Mouse (Mus musculus) heart, adult 8-10 months (tissue): ENCODE data around the gene Ten1. TPM values are rescaled to one million over a fixed set of nuclear protein-coding genes. Genes with fewer than 3 reads are reported as not detected.

ENCODE experiments used
- DNase-seq: peaks from one replicate; pipeline ENCODE4 v3.0.0; 2022; ENCODE audit warnings: low spot score
- total RNA-seq, 4 experiments: library from RNA; stranded (reverse); gene quantifications; 2 replicates each; pipeline ENCODE4 v1.2.4; 2022

Ten1 gene
- total RNA-seq, 4 experiments from 2014 or later, result 10.1 to 15.1 (median 10.8) TPM

DNA sequence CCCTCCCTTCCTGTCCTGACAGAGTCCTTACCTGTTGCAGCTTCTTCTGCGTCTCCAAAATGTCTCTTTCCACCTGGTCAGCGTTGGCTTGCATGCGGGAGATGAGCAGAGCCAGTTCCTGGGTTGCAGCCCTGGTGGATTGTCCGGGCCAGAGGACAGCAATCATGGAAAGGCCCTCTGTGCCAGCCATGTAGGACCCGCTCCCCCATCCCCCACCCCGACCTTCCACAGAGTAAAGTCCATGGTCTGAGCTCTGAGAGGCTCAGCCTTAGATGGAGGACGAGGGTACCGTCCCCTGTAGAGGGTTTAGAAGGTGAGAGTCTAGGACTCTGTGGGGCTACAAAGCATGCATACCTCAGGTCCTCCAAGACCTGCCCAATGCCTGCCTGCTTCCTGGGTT lies 36.2 kb downstream of the Ten1 start:
- no peak for DNase-seq

DNA sequence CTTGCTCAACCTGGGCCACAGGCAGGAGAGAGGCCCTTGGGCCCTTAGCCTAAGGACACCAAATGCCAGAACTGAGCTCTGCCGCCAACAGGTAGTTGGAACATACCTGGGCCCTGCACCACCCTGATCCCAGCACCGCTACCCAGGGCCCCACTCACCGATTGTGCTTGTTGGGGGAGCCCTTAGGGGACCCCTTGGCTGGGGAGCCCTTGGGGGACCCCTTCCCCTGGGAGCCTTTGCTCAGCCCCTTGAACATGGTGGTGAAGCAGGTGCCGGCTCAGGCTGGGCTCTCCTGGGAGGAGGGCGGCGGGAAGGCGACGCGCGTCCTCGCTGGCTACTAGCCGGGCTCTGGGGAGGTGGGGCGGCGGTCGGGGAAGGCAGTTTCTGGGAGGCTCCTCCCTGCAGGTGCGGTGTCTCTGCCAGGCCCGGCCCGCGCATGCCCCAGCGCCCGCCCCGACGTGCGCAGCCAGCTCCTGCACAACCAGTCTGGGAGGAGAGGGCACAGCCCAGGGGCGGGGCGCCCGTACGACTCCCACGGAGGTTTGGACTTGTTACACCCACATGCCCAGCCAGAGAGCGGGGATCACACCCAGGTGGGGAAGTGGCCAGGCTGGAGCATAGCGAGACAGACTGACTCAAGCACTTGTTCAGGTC lies 39.2 kb downstream of the Ten1 start, which contains the start of gene Evpl:
Evpl (minus strand) TSS at position 336 of the 654 bp plus-strand sequence.
- no peak for DNase-seq

DNA sequence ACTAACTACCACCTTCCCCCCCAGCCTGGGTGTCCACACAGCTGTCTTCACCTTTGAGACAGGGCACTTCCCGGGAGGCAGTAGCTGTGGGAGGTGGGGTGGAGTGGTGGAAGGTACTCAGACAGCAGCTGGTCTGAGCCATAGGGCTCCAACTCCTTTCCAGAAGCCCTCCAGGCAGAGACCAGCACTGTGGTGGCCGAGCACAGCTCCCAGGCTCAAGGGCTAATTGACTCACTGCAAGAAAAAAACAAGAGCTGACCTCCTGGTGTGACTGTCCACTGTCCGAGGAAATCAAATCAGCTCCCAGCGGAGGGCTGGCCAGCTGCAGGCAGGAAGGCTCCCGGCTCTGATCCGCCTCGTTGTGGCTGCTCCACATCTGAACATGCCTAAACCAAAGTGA lies 41.1 kb downstream of the Ten1 start:
- DNase-seq, result no peak

DNA sequence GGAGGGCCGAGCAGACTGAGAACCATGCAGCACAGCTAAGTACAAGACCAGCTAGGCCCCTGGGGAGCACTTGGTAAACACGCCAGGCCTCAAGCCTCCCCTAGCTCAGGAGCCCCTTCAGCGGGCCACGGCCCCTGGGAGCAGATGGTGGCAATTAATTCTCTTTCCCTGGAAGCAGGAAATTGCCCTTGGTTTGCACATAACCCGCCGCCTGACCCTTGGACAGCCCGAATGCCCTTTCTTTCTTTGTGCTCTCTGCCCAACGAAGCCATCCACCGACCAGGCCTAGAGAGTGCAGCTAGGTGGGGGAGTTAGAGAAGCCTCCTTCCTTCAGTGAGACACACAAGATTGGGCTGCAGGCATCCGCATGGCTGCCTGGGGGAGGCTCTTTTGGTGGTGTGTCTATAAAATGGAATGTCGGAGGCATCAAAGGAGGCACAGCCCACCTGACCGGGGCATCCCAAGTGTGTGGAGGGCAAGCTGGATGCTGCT lies 43.1 kb downstream of the Ten1 start:
- no peak for DNase-seq

DNA sequence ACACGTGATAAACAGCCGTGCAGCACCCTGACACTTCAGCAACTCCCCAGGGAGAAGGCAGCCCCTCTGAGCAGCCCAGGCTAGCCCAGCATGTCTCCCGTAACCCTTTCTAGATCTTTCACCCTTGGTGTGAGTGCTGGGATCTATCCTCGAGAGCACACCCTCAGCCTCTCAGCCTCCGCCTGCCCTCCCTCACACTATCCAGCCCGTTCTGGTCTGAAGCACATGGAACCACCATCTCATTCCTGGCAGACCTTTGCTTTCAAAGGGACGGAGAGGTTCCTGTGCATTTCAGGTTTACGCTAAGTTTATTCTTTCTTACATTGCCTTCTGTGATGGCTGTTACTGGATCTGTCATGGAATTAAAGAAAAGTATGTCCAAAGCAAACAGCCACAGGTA lies 45.9 kb downstream of the Ten1 start:
- DNase-seq, result no peak

DNA sequence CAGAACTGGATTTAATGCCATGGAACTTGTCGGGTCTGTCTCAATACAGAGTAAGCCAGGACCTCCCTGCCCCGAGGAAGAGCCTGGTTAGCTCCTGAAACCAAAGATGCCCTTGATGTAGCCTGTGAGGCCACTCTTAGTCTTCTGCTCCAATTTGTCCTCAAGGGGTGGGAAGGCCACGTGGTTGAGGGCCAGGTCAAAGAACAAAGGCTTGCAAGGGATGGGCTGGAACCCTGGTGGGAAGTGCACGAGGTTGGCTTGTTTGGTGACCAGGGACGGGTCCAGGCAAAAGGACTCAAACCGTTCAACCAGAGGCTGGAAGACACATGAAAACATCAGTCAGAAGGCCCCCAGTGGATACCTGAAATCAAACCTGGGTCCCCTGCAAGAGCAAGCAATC lies 47.0 kb downstream of the Ten1 start:
- DNase-seq, result no peak

DNA sequence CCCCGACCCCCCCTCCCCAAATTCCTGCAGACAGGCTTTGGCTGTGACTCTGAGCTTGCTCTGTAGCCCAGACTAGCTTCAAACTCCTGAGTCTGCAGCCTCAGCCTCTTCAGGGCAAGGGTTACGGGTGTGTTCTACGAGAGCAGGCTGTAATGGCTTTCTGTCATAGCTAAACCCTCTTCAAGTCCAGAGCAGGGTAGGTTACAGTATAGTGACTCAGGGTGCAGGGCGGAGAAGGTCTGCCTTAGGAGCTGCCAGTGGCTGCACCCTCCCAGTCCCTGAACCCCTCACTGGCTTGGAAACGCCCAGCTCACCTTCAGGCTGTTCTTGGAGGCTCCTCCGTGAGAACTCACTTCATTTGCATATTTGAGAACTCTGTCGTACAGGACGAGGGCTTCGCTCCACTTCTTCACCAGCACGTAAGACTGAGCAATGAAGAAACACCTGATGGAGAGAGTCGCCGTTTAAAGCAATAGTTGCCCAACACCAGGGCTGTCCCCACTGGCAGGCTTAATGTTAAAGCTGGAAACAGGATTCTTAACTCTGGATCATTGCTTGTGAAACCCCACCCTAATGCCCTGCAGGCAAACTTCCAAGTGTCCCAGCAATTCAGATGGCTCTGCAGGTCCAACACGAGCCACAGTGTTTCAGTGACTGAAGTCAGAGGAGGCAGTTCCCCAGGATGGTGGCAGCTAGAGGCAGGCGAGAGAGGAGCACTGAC lies 49.0 kb downstream of the Ten1 start:
- no peak for DNase-seq

DNA sequence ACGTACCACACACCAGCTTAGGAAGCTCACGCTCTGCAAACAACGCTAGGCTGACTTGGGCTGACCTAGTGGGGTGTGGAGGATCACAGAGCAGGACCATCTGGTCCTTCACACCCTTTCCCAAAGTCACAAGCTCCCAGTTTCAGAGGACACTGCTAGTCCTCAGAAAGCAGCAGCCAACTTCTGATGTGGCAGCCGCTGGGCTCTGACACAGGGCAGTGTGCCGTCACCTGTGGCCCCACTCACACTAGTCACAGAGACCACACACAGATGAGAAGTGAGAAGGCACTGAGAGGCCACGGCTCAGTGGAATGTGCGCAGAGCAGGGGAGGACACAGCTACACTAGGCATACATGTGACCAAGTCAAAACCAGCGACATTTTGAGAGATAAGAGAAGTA lies 52.2 kb downstream of the Ten1 start:
- DNase-seq, result no peak

DNA sequence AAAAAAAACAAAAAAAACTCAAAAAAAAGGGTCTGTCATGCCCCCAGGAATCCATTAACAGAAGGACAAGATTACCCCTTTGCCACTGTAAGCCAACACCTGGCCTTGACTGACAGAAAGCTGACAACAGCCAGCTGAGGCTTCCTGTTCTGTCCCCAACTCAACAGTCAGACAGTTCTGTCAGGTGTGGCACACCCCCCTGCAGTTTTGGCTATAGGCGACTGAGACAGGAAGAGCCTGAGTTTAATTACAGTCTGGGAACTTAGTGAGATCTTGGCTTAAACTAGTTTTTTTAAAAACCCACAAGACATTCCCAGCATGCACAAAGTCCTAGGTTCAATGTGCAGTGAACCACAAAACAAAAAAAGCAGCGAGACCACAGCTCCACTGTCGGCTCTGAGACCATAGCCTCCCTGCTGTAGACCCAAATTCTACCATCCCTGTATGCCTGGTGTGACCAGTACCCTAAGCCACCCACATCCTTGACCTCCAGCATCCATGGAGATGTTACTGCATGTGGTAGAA lies 54.5 kb downstream of the Ten1 start:
- DNase-seq, result no peak

DNA sequence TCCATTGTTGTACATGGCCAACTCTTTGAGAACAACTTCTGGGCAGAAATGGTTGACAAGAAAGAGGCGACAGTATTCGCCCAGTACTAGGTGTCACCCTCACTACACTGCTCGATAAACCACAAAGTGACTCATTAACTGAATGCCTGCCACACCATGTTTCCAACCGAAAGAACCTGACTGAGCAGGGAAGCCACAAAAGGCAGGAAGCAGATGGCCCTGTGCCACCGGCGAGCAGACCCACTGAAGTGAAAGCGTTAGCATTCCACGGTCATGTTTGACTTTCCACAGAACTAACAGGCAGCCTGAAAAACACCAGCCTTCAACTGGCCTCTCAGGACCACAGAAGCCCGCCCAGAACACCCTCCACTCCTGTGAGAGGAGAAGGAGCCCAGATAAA lies 56.0 kb downstream of the Ten1 start:
- no peak for DNase-seq

DNA sequence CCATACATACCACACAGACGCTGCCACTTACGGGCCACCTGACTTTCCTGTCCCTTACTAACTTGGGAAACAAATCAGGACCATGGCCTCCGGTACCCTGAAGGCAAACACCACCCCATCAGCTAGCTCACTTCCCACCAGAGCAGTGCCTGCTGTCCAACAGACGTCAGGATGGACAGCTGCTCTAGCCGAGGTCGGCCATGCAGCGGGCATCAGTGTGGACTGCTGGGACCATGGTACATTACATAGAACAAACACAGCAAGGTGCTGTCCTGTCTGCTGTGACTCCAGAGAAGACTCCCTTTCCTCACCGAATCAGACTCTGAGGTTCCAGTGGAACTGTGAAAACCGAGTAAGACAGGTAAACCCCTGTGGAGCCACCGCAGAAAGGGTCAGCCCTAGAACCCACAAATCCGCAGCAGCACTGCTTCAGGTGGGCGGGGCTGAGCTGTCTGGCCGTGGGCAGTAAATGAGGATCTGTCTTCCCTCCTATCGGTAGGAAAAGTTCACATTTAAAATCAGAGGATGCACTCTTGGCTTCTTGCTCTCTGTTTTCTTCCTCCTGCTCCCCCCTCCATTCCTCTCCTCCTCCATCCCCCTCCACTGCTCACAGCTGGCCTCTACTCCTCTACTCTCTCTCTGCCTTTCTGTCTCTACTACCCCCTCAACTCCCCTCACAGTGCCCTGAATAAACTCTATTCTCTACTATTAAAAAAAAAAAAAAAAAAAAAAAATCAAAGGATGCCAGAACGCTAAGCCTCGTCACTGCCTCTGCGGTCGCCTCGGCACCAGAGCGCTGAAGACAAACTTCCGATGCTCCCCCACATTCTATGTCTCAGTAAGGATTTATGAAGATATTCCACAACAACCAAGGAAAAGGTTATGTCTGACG lies 56.7 kb downstream of the Ten1 start:
- no peak for DNase-seq

DNA sequence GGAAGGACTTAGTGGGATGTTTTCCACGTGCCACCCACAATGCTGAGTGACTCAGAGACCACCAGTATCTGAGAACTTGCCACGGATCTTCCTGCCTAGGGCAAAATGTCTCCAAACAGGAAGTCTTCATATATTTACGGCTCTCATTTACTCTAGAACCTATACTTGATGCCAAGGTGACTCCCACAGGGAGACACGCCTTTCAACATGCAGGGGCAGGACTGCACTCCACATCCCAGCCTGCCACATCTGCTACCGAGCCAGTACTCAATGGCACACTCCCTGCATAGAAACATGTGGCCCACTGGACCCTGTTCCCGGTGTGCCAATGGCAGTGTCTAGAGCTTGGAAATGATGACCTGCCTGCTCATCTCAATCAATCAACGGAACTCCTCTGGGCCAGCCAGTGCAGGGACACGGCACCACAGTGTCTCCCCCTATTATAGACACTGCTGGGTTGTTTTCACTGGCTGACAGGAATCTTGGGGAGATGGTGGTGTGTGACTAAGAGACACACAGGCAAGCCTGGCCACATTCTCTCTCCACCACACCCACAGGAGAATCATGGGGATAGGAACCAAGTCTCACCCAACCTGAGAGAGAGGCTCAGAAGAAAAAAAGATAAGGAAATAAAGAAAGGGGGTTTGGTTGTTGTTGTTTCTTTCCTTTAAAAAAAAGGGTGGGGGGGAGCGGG lies 57.5 kb downstream of the Ten1 start:
- no peak for DNase-seq

DNA sequence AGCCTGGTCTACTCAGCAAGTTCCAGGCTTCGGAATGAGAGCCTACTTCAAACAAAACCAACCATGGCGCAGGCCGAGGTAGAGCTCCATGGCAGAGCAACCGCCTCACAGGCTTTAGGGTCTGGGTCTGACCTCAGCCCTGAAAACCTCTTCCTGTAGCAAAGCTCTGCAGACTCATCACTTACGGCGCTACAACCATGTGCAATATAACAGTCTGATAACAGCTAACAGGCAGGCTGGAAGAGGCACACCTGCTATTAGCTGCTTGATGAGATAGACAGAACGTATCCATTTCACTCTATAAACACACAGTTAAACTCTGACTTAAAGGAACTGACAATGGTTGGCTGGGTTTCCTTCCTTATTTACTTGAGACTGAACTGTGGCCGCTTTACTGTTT lies 60.8 kb downstream of the Ten1 start:
- DNase-seq, result no peak

DNA sequence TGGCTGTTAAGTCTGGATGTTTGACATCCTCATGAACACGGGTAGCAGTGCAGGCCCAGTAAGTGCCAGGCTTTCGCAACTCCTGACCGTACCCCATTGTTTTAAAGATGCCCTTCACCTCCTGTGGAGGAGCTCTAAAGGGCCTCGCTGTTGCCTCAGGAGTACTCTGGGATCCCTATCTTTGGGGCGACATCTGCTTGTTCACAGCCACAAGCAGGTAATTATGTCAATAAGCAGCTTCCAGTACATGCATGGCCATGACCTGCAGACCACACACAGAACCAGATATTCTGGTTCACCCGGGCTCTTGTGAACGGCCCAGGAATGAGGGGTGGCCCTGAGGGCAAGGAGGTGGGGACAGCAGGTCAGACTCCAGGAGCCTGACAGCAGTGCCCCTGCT lies 61.6 kb downstream of the Ten1 start:
- DNase-seq, result no peak

Other genes starting within 250 kb of the Ten1 start
- 1 to 10 TPM; 2.3 to 3.1 (median 3.0) TPM for gene Itgb4, start 224.1 kb upstream of the Ten1 start, total RNA-seq
- gene Galk1, start 186.1 kb upstream of the Ten1 start, total RNA-seq, result 10 to 100 TPM; 12.5 to 16.0 (median 15.0) TPM
- 100 to 1,000 TPM in 3 of 4 experiments, 10 to 100 TPM in 1; 92.7 to 141 (median 123) TPM for gene H3f3b, start 170.9 kb upstream of the Ten1 start, total RNA-seq
- gene Unk, start 168.5 kb upstream of the Ten1 start, total RNA-seq, result 1 to 10 TPM; 7.2 to 9.4 (median 7.8) TPM
- 1 to 10 TPM in 2 of 4 experiments, under 1 TPM in 2; 0.41 to 1.4 (median 0.83) TPM for gene Unc13d, start 120.9 kb upstream of the Ten1 start, total RNA-seq
- gene Wbp2, start 111.9 kb upstream of the Ten1 start, total RNA-seq, result 100 to 1,000 TPM; 108 to 126 (median 116) TPM
- gene Trim47, start 71.6 kb upstream of the Ten1 start, total RNA-seq, result 10 to 100 TPM; 17.9 to 25.7 (median 22.1) TPM
- 1 to 10 TPM; 6.6 to 8.2 (median 7.6) TPM for gene Trim65, start 67.7 kb upstream of the Ten1 start, total RNA-seq
- gene Mrpl38, start 60.0 kb upstream of the Ten1 start, total RNA-seq, result 10 to 100 TPM; 60.0 to 66.2 (median 63.9) TPM
- gene Fbf1, start 30.7 kb upstream of the Ten1 start, total RNA-seq, result 10 to 100 TPM; 14.5 to 16.4 (median 15.2) TPM
- 100 to 1,000 TPM; 199 to 220 (median 213) TPM for gene Acox1, start 190 bp downstream of the Ten1 start, total RNA-seq
- under 1 TPM; 0.49 to 0.94 (median 0.56) TPM for gene Evpl, start 39.2 kb downstream of the Ten1 start, total RNA-seq
- 10 to 100 TPM; 61.3 to 72.1 (median 66.2) TPM for gene Srp68, start 75.4 kb downstream of the Ten1 start, total RNA-seq
- gene Galr2, start 82.1 kb downstream of the Ten1 start, total RNA-seq, result not detected
- gene Exoc7, start 108.4 kb downstream of the Ten1 start, total RNA-seq, result 10 to 100 TPM; 49.0 to 65.8 (median 54.2) TPM
- under 1 TPM in 1 of 4 experiments, not detected in 3; 0.26 TPM for gene Foxj1, start 136.5 kb downstream of the Ten1 start, total RNA-seq
- gene Rnf157, start 214.2 kb downstream of the Ten1 start, total RNA-seq, result 10 to 100 TPM in 2 of 4 experiments, 1 to 10 TPM in 2; 7.5 to 12.5 (median 9.4) TPM
- gene Ubald2, start 235.2 kb downstream of the Ten1 start, total RNA-seq, result 10 to 100 TPM; 28.2 to 36.0 (median 32.7) TPM